Mouse (Mus musculus) thymus, adult 2 months (tissue): ENCODE data around the gene Dgka.

Experiments used
- CTCF ChIP-seq: fragments of 200-500 bp; IDR thresholded peaks from 2 replicates; pipeline ENCODE4 v1.5.1; 2012; ENCODE audit warnings: mild to moderate bottlenecking, control low read depth, low read length, moderate library complexity, borderline replicate concordance; ENCODE audit not compliant: control insufficient read depth, poor library complexity, insufficient read depth; ENCODE audit errors: extremely low read depth
- POLR2A ChIP-seq: fragments of 200-500 bp; IDR thresholded peaks from 2 replicates; pipeline ENCODE4 v1.6.1; 2012; ENCODE audit warnings: mild to moderate bottlenecking, low read length, control low read depth, moderate library complexity; ENCODE audit not compliant: control insufficient read depth, poor library complexity, insufficient read depth; ENCODE audit errors: extremely low read depth

- TF ChIP-seq POLR2A (no peak), CTCF (no peak)
Measured at GRCm38 (mm10) chr10:128695411-128695991, 49.2 kb downstream of the Dgka start.
